Mouse (Mus musculus) lung, embryonic 14.5 days (tissue): ENCODE results near the gene Spon1. TPM values are rescaled to one million over a fixed set of nuclear protein-coding genes. Genes with fewer than 3 reads are reported as not detected.

ENCODE experiments used
- ATAC-seq: fragments of 200-750 bp; cut with Nextera tagmentation; 2 replicates; pipeline ENCODE4 v1.8.0; 2017; ENCODE audit warnings: mild to moderate bottlenecking, moderate TSS enrichment, moderate library complexity; ENCODE audit not compliant: insufficient read depth
- DNase-seq: peaks from one replicate; pipeline ENCODE4 v3.0.0-alpha.2; 2015
- H3K27ac ChIP-seq: fragments of 300-500 bp; sonication (generic); 2 replicates; pipeline ENCODE4 v1.5.1; 2014; ENCODE audit warnings: low read depth, mild to moderate bottlenecking, moderate library complexity
- H3K27me3 ChIP-seq: fragments of 300-500 bp; sonication (generic); 2 replicates; pipeline ENCODE4 v1.6.1; 2014; ENCODE audit warnings: low read length, control low read depth; ENCODE audit not compliant: insufficient read depth
- H3K36me3 ChIP-seq: fragments of 300-500 bp; sonication (generic); 2 replicates; pipeline ENCODE4 v1.6.1; 2014; ENCODE audit warnings: control low read depth; ENCODE audit not compliant: insufficient read depth
- H3K4me1 ChIP-seq: fragments of 300-500 bp; sonication (generic); 2 replicates; pipeline ENCODE4 v1.6.1; 2014; ENCODE audit warnings: antibody characterized with exemption, control low read depth; ENCODE audit not compliant: insufficient read depth
- H3K4me2 ChIP-seq: fragments of 300-500 bp; sonication (generic); 2 replicates; pipeline ENCODE4 v1.6.1; 2014; ENCODE audit warnings: mild to moderate bottlenecking
- H3K4me3 ChIP-seq: fragments of 300-500 bp; sonication (generic); 2 replicates; pipeline ENCODE4 v1.5.1; 2014; ENCODE audit warnings: low read depth, low read length
- H3K9ac ChIP-seq: fragments of 300-500 bp; sonication (generic); 2 replicates; pipeline ENCODE4 v1.6.1; 2014
- H3K9me3 ChIP-seq: fragments of 300-500 bp; sonication (generic); 2 replicates; pipeline ENCODE4 v1.6.1; 2016; ENCODE audit warnings: low read depth, low read length, control low read depth
- CTCF ChIP-seq: IDR thresholded peaks from 2 replicates; pipeline ENCODE4 v1.5.1; 2016; ENCODE audit warnings: antibody characterized with exemption, low read depth
- WGBS: fragments of 180-500 bp; shearing (Covaris S2); extraction: QIAGEN DNeasy Blood & Tissue Kit; methylation state at CpG from one replicate; pipeline ENCODE4 v1.1.7; 2014; 5-methylcytosine and 5-hydroxymethylcytosine counted together
- polyA plus RNA-seq: library from polyadenylated mRNA; unstranded; fragments of >200 nt; fragmentation: Nextera tagmentation; extraction: Ambion mirVana; gene quantifications from 2 replicates; pipeline ENCODE4 v1.2.1, GENCODE M21; 2014

The Spon1 gene
- polyA plus RNA-seq, 1 experiment from 2014 or later, result 2.5 TPM

DNA sequence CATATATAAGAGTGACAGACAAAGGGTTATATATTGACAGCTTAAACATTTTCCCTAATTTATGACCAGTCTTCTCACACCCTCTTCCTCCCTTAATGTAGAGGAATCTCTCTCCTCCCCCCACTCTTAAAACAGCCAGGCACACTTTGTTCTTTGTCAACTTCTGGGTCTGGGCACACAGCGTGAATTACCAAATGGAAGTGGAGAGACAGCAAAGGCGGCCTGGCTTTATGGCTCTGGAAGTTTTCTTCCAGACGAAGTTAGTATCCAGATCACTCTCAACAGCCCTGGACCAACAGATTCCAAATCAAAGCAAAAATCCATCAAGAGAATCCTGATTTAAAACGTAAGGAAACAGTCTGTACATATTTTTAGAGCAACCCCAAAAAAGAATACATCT, 198.0 kb downstream of the Spon1 start:
- 50% methylated on average over 4 of the region's 4 CpGs for WGBS
- Histone ChIP-seq H3K27ac (no peak overlapping the region), H3K9ac (no peak overlapping the region), H3K9me3 (no peaks in the 10 kb centered on the region), H3K4me3 (no peak overlapping the region), H3K36me3 (no peaks in the 10 kb centered on the region), H3K4me2 (no peak overlapping the region), H3K4me1 (no peaks in the 10 kb centered on the region), H3K27me3 (no peaks in the 10 kb centered on the region)
- no peak for TF ChIP-seq CTCF
- DNase-seq, result no peak
- no peak for ATAC-seq

DNA sequence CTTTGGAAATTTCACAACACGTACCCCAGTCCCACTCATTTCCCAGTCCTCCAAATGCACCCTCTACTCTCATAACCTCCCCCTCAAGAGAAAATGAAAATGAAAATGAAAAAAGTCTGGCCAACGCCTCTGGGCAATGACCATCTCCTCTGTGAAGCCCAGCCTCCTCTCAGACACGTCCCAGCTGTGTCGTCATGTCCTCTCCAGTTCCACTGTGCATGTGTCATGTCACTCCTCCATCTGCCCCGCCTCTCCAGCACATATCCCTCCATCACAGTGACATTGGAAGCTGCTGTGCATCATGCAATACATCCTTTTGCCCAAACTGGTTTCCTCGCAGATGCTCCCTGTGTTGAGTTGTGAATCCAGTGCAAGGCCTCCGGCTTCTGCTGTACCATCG, 199.8 kb downstream of the Spon1 start:
- ATAC-seq (no peak), DNase-seq (peak; percentile 41)
- no peak overlapping the region for H3K27ac ChIP-seq
- no peaks in the 10 kb centered on the region for H3K27me3 ChIP-seq
- H3K36me3 ChIP-seq, result no peaks in the 10 kb centered on the region
- 69% methylated on average over 8 of the region's 8 CpGs for WGBS
- no peaks in the 10 kb centered on the region for H3K9me3 ChIP-seq
- no peak for TF ChIP-seq CTCF
- H3K4me1 ChIP-seq, result no peaks in the 10 kb centered on the region
- H3K4me3 ChIP-seq, result no peak overlapping the region
- no peak overlapping the region for H3K4me2 ChIP-seq
- no peak overlapping the region for H3K9ac ChIP-seq

DNA sequence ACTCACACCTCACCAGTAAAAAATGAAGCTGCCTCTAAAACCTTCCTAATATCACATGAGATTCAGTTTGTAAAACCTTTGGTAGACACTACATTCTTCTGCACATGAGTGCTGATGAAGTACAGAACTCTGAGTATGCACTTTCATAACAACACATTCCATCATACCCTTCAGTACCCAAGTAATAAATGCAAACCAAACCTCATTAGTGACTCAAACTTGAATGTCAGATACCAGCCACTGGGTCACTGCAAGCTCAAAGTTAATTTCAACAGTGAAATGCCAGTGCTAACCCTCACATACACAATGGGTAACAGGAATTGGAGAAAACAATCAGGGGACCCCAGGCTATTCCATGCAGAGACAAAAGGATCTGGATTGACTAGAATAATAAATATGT, 203.4 kb downstream of the Spon1 start:
- Histone ChIP-seq H3K4me1 (no peaks in the 10 kb centered on the region), H3K27me3 (no peaks in the 10 kb centered on the region), H3K4me2 (no peak overlapping the region), H3K9ac (no peak overlapping the region), H3K36me3 (no peaks in the 10 kb centered on the region), H3K27ac (no peak overlapping the region), H3K9me3 (peaks cover 4% of the 10 kb centered on the region; the same call in 1 of the 2 replicates), H3K4me3 (no peak overlapping the region)
- no peak for TF ChIP-seq CTCF
- ATAC-seq (no peak), DNase-seq (no peak)

DNA sequence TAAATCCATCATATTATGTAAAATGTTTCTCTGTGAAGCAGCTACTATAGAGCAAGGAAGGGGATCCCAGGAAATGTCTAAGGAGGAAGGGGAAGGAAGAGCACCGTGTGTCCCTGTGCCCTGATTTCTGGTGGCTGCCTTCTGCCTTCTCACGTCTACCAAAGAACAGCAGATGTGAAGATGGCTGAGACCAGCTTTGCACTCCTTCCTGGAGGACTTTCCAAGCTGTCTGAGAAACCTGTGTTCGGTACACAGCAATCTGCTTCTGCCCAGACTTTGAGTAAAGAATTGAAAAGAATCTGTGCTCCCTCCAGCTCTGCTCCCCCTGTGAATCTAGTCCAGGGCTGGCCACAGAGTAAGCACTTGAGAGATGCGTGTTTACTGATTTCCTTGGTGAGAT, 206.7 kb downstream of the Spon1 start:
- no peak for DNase-seq
- no peak for ATAC-seq
- H3K9ac ChIP-seq, result no peak overlapping the region
- H3K4me3 ChIP-seq, result no peak overlapping the region
- H3K9me3 ChIP-seq, result peaks cover 4% of the 10 kb centered on the region; the same call in 1 of the 2 replicates
- no peaks in the 10 kb centered on the region for H3K27me3 ChIP-seq
- no peak overlapping the region for H3K4me2 ChIP-seq
- no peaks in the 10 kb centered on the region for H3K4me1 ChIP-seq
- 69% methylated on average over 4 of the region's 4 CpGs for WGBS
- no peaks in the 10 kb centered on the region for H3K36me3 ChIP-seq
- H3K27ac ChIP-seq, result no peak overlapping the region
- TF ChIP-seq CTCF, result no peak

DNA sequence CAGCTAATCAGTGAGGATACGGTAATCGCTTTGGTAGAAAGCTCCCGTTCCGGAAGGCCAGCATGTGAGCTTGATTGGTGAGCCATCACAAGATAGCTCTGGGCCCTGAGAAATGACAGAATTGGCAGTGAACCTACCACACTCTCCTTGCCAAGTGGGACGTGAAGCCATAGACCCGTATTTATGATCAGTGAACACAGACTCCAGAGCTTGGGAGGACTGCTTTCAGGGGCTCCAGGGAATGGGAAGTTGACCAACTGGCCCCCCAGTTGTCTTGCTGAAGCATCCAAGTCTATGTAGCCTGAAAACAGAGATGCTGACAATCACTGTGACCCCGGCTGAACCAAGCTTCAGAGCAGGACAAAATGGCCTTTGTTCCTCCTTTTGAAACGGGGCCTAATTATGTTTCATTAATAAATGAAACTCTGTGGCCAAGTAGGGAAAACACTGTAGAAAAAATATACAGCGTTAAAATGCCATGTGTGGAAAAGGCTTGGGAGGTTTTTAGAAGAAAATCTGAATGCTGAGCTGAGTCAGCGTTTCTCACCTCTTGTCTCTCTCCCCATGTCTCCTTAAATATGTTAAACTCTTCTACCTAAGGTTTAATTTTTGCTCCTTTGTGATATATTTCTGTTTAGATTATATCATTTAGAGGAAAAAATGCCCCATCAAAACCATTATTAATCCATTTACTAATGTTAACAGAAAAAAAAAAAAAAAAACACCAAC, 220.8 kb downstream of the Spon1 start:
- 80% methylated on average over 10 of the region's 10 CpGs for WGBS
- ATAC-seq (no peak), DNase-seq (peak; percentile 10)
- no peaks in the 10 kb centered on the region for H3K4me1 ChIP-seq
- no peaks in the 10 kb centered on the region for H3K27me3 ChIP-seq
- no peak overlapping the region for H3K9ac ChIP-seq
- H3K9me3 ChIP-seq, result no peaks in the 10 kb centered on the region; the same call in 1 of the 2 replicates
- no peak overlapping the region for H3K4me3 ChIP-seq
- no peak overlapping the region for H3K4me2 ChIP-seq
- no peaks in the 10 kb centered on the region for H3K36me3 ChIP-seq
- no peak overlapping the region for H3K27ac ChIP-seq
- no peak for TF ChIP-seq CTCF

DNA sequence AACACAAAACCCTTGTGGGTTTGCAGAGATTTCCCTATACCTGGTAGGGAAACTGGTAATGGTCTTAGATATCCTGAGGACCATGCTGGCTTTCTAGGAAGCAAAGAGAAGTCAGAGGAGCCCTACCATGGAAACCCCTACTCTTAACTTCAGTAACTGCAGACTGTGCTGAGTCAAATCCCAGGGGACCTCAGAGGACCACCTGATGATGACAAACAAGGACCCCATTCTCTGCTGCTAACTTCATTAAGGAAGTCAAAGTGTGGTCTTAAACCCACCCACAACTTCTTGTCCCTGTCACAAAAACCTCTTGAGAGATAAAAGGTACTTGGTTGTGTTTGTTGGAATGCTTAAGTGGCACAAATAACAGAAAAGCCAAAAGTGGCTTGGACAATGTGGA, 222.4 kb downstream of the Spon1 start:
- DNase-seq (no peak), ATAC-seq (no peak)
- no peak overlapping the region for H3K4me2 ChIP-seq
- H3K9ac ChIP-seq, result no peak overlapping the region
- H3K27me3 ChIP-seq, result no peaks in the 10 kb centered on the region
- no peaks in the 10 kb centered on the region for H3K4me1 ChIP-seq
- no peak overlapping the region for H3K27ac ChIP-seq
- H3K36me3 ChIP-seq, result no peaks in the 10 kb centered on the region
- H3K9me3 ChIP-seq, result no peaks in the 10 kb centered on the region; the same call in 1 of the 2 replicates
- H3K4me3 ChIP-seq, result no peak overlapping the region
- TF ChIP-seq CTCF, result no peak

DNA sequence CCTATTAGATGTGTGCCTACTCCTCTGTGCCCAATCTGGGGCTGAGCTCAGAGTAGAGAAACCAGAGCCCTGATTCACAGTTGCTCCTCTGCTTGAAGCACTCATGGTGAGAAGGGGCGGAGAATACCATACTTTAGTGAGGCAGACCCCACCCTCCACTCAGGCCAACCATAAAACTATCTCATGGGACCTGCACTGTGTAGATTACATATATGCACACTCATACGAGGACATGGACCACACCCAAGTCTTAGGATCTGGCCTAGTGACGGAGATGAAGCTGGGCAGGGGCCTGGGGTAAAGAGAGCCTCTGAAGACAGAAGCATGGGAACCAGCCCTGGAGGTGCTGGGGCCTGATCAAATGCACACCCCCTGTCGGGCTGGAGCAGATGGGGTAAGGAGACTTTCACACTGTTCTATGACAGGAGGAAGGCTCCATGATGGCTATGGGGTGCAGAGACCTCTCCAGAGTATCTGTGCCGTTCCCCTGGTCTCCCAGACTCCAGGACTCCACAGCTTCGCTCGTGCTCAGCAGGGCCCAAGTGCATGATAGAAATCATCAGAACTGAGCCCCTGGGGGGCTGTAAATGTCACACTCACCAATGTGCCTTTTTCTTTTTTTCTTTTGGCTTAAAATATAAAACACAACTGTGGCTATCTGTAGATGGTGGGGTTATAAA, 232.0 kb downstream of the Spon1 start:
- Histone ChIP-seq H3K27me3 (no peaks in the 10 kb centered on the region), H3K4me1 (no peaks in the 10 kb centered on the region), H3K9ac (no peak overlapping the region), H3K4me2 (no peak overlapping the region), H3K27ac (no peak overlapping the region), H3K4me3 (no peak overlapping the region), H3K36me3 (no peaks in the 10 kb centered on the region), H3K9me3 (no peaks in the 10 kb centered on the region)
- WGBS, result 73% methylated on average over 7 of the region's 7 CpGs
- ATAC-seq (no peak), DNase-seq (no peak)
- TF ChIP-seq CTCF, result no peak
